Mouse (Mus musculus): ENCODE measurements around the gene Otulinl. TPM values are rescaled to one million over a fixed set of nuclear protein-coding genes. Genes with fewer than 3 reads are reported as not detected.

Otulinl gene
- polyA plus RNA-seq, 1 experiment = 12.2 TPM

DNA sequence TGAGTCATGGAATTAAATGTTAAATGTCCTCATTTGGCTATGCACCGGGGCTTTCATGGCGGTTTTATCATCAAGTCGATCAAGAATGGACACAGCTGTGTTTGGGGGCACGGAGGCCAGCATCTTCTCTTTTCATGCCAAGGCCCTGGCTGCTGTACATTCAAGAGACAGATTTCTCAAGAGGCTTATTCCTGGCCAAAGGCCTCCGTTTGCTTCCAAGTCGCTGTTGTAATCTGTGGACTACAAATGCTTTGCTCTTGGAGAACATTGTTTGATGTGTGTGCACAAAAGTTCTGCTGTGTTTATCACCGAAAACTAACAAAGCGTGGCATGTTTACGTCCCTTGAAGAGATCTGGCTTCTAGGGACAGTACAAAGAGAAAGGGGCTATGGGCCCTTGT is 29.3 kb upstream of the Otulinl start:
- no peak for TF ChIP-seq POLR2A (IDR thresholded peaks at IDR 0.05; ENCODE audit: borderline replicate concordance, control insufficient read depth, low read depth, low read length)
- WGBS = 79% methylated on average over 9 of the region's 9 CpGs

DNA sequence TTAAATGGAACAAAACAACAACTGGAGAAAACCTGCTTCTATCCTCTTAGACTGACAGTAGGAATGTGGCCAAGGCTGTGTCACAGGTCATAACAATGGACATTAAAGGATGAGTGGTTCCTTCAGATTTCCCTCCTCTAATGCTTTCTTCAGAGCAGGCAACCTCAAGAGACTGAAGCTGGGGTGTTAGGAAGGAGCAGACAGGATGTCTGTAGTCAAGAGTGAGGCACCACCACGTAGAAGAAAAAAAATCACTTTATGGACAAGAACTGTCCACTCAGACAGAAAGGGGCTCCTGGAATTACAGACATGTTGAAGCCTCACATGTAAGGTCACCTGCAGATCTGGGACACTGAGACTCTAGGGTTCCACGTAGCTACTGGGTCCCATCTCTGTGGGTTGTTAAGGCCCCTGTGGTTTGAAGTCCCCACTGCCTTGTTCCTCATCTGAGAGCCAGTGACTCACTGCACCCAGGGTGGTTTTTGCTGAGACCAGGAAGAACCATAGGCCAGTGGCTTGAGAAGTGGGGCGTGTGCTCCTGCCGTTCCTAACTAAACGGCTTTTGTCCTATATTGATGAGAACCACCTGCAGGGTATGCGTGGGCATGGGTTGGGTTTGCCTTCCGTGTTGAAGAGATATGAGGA is 27.7 kb upstream of the Otulinl start:
- peak overlapping the region; percentile 29; the same call in 1 of the 2 replicates for H3K27ac ChIP-seq (ENCODE audit: control insufficient read depth, insufficient read depth, low read depth, low read length, poor library complexity)
- H3K4me1 ChIP-seq (ENCODE audit: control insufficient read depth, insufficient read depth, low read length) = peaks cover 2% of the 10 kb centered on the region; the same call in 1 of the 2 replicates
- no peak overlapping the region for H3K4me3 ChIP-seq (replicated peaks; ENCODE audit: control insufficient read depth, low read depth, low read length)
- WGBS = 18% methylated on average over 7 of the region's 7 CpGs
- TF ChIP-seq POLR2A (IDR thresholded peaks at IDR 0.05; ENCODE audit: borderline replicate concordance, control insufficient read depth, low read depth, low read length) = no peak
- TF ChIP-seq CTCF (IDR thresholded peaks at IDR 0.05; ENCODE audit: control insufficient read depth, insufficient read depth, low read length) = no peak

More for the DNA sequence above, 29.3 kb upstream of the Otulinl start:
- H3K27ac ChIP-seq (ENCODE audit: control insufficient read depth, insufficient read depth, low read depth, low read length, poor library complexity) = no peak overlapping the region
- no peak overlapping the region for H3K4me3 ChIP-seq (replicated peaks; ENCODE audit: control insufficient read depth, low read depth, low read length)
- no peaks in the 10 kb centered on the region; the same call in 1 of the 2 replicates for H3K4me1 ChIP-seq (ENCODE audit: control insufficient read depth, insufficient read depth, low read length)

DNA sequence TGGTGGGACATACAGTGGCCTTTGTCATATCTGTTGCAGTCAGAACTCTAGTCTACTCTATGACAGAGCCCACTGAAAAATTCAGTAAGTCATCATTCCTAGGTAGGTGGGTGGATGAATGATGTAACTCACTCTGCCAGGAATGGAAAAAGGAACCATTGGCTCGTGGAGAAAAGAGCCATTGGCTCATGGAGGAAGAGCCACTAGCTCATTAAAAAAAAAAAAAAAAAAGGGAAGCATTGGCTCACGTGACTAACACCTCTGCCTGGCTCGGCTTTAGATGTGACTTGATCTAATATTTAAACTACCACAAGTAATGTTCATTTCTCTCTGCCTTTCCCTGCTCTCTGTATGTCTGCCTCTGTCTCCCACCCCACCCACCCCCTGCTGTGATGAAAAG is 27.1 kb upstream of the Otulinl start:
- 5% methylated on average over 3 of the region's 3 CpGs for WGBS
- Histone ChIP-seq H3K4me3 (replicated peaks; ENCODE audit: control insufficient read depth, low read depth, low read length) (no peak overlapping the region), H3K27ac (ENCODE audit: control insufficient read depth, insufficient read depth, low read depth, low read length, poor library complexity) (no peak overlapping the region), H3K4me1 (ENCODE audit: control insufficient read depth, insufficient read depth, low read length) (peaks cover 2% of the 10 kb centered on the region; the same call in 1 of the 2 replicates)
- TF ChIP-seq CTCF (IDR thresholded peaks at IDR 0.05; ENCODE audit: control insufficient read depth, insufficient read depth, low read length) = no peak
- no peak for TF ChIP-seq POLR2A (IDR thresholded peaks at IDR 0.05; ENCODE audit: borderline replicate concordance, control insufficient read depth, low read depth, low read length)

DNA sequence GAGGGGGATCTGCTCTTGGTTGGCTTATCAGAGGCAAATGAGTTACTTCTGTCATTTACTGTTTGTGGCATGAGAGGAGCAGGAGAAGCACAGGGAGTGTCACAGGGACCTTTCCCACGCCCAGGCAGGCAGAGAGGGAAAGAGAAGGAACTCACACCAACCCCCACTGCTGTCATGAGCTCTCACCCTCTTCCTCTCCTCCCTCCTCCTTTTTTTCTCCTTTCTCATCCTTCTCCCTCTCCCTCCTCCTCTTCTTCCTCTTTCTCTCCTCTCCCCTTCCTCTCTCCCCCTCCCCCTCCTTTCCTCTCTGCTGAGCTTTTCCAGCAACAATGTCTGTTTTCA is 21.6 kb upstream of the Otulinl start:
- 7% methylated on average over 1 of the region's 1 CpGs for WGBS
- TF ChIP-seq POLR2A (IDR thresholded peaks at IDR 0.05; ENCODE audit: borderline replicate concordance, control insufficient read depth, low read depth, low read length) (no peak), CTCF (IDR thresholded peaks at IDR 0.05; ENCODE audit: control insufficient read depth, insufficient read depth, low read length) (no peak)
- Histone ChIP-seq H3K4me3 (replicated peaks; ENCODE audit: control insufficient read depth, low read depth, low read length) (no peak overlapping the region), H3K4me1 (ENCODE audit: control insufficient read depth, insufficient read depth, low read length) (peaks cover 10% of the 10 kb centered on the region), H3K27ac (ENCODE audit: control insufficient read depth, insufficient read depth, low read depth, low read length, poor library complexity) (peak overlapping the region; percentile 39)

DNA sequence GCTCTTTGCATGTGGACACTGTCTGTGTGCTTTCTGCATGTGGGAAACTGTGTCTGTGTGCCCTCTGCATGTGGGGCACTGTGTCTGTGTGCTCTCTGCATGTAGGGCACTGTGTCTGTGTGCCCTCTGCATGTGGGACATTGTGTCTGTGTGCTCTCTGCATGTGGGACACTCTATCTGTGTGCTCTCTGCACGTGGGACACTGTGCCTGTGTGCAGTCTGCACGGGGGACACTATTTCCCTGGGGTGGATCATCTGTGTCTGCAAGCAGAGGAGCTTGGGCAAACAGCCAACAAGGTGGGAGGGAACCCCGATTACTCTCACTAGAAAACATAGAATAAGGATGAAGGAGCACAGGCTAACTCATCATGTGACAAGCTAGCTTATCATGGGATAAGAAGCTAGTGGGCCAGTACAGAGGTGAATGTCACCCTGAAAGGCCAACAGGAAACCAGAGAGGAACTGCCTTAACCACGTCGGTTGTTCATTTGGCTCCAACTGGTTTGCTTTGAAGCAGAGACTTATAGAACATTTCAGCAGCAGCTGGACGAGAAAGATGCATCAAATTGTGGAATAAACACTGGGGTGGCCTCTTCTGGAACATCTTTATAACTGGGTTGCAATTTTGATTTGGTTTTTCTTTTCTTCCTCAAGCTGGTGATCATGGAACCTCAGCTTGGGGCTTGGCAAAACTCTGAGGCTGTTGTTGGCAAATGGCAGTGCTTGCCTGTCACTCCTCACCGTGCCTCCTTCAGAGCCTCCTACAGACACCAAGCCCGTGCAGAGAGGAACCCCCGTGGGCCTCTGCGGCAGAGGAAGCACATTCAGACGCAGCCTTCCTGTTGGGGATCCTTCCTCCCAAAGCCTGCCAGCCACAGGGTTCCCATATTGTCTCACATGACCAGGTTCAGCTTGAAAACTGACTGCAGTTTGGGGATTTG is 20.9 kb upstream of the Otulinl start:
- H3K27ac ChIP-seq (ENCODE audit: control insufficient read depth, insufficient read depth, low read depth, low read length, poor library complexity) = peak overlapping the region; percentile 39
- WGBS = under 1% methylated on average over 11 of the region's 11 CpGs
- H3K4me1 ChIP-seq (ENCODE audit: control insufficient read depth, insufficient read depth, low read length) = peaks cover 10% of the 10 kb centered on the region
- no peak overlapping the region for H3K4me3 ChIP-seq (replicated peaks; ENCODE audit: control insufficient read depth, low read depth, low read length)
- TF ChIP-seq POLR2A (IDR thresholded peaks at IDR 0.05; ENCODE audit: borderline replicate concordance, control insufficient read depth, low read depth, low read length) (no peak), CTCF (IDR thresholded peaks at IDR 0.05; ENCODE audit: control insufficient read depth, insufficient read depth, low read length) (no peak)

DNA sequence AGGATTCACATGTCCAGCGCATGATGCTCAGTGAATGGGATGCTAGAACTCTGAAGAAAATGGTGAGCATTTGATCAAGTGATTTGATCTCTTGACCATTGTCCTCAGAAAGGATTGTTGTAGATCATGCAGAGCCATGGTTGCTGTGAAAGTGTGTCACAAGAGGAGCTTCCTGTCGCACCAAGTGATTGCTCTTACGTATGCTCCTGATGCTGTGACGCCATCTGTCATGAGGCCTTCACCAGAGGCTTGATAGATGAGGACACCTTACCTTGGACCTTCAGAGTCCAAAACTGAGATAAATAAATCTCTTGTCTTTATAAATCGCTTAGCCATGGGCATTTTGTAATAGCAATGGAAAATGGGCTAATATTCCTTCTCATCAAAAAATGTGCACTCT is 16.3 kb upstream of the Otulinl start:
- TF ChIP-seq CTCF (IDR thresholded peaks at IDR 0.05; ENCODE audit: control insufficient read depth, insufficient read depth, low read length) = no peak
- no peak for TF ChIP-seq POLR2A (IDR thresholded peaks at IDR 0.05; ENCODE audit: borderline replicate concordance, control insufficient read depth, low read depth, low read length)
- Histone ChIP-seq H3K4me3 (replicated peaks; ENCODE audit: control insufficient read depth, low read depth, low read length) (no peak overlapping the region), H3K4me1 (ENCODE audit: control insufficient read depth, insufficient read depth, low read length) (peaks cover 4% of the 10 kb centered on the region), H3K27ac (ENCODE audit: control insufficient read depth, insufficient read depth, low read depth, low read length, poor library complexity) (no peak overlapping the region)
- 57% methylated on average over 5 of the region's 5 CpGs for WGBS

DNA sequence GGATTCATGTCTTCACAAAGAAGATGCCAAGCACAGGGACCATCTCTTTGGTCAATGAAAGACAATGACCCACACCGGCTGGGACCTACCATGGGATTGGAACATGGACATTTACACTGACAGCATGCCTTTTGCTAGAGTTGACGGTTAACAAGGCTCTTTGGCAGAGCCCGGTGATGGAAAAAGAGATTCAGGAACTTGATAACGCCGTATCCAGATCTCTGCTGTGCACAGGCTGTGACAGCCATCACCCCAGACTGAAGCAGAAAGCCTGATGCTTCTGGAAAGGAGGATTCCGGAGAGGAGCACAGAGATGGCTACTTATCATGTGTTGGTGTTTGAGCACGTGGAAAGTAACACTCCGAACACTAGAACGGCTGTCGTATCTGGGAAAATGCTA is 11.9 kb upstream of the Otulinl start:
- 56% methylated on average over 10 of the region's 10 CpGs for WGBS
- no peak overlapping the region for H3K27ac ChIP-seq (ENCODE audit: control insufficient read depth, insufficient read depth, low read depth, low read length, poor library complexity)
- no peak for TF ChIP-seq CTCF (IDR thresholded peaks at IDR 0.05; ENCODE audit: control insufficient read depth, insufficient read depth, low read length)
- no peak for TF ChIP-seq POLR2A (IDR thresholded peaks at IDR 0.05; ENCODE audit: borderline replicate concordance, control insufficient read depth, low read depth, low read length)
- no peaks in the 10 kb centered on the region; the same call in 1 of the 2 replicates for H3K4me1 ChIP-seq (ENCODE audit: control insufficient read depth, insufficient read depth, low read length)
- H3K4me3 ChIP-seq (replicated peaks; ENCODE audit: control insufficient read depth, low read depth, low read length) = no peak overlapping the region

DNA sequence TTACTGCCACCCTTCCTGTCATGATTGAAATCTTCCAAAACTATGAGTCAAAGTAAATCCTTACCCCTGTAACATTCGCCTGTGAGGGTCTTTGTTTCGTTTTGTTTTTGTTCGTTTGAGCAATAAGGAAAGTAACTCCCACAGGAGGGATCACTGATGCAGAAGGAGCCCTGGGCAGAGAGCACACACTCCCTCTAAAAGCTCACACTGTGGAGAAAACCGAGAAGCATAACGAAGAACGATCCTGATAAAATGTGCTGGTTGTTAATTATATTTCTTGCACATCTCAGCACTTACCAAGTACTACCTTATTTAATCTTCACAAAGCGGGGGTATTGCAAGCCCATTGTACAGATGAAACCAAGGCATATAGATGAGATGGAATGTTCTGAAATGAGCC is 10.8 kb upstream of the Otulinl start:
- H3K4me3 ChIP-seq (replicated peaks; ENCODE audit: control insufficient read depth, low read depth, low read length) = no peak overlapping the region
- TF ChIP-seq CTCF (IDR thresholded peaks at IDR 0.05; ENCODE audit: control insufficient read depth, insufficient read depth, low read length) (no peak), POLR2A (IDR thresholded peaks at IDR 0.05; ENCODE audit: borderline replicate concordance, control insufficient read depth, low read depth, low read length) (no peak)
- H3K27ac ChIP-seq (ENCODE audit: control insufficient read depth, insufficient read depth, low read depth, low read length, poor library complexity) = no peak overlapping the region
- H3K4me1 ChIP-seq (ENCODE audit: control insufficient read depth, insufficient read depth, low read length) = 0 out of 2 replicates have a peak, but pooled peaks cover 4% of the 10 kb centered on the region
- 80% methylated on average over 7 of the region's 7 CpGs for WGBS
